Mouse (Mus musculus) cerebellum, postnatal 36 days (tissue): ENCODE results near the gene Rbm8a.

Source experiments
- DNase-seq, 2 experiments: peaks; one replicate each; pipeline ENCODE4 v3.0.0; 2021 to 2022; ENCODE audit warnings: mixed read lengths in 2 of 2

The Rbm8a gene

DNA sequence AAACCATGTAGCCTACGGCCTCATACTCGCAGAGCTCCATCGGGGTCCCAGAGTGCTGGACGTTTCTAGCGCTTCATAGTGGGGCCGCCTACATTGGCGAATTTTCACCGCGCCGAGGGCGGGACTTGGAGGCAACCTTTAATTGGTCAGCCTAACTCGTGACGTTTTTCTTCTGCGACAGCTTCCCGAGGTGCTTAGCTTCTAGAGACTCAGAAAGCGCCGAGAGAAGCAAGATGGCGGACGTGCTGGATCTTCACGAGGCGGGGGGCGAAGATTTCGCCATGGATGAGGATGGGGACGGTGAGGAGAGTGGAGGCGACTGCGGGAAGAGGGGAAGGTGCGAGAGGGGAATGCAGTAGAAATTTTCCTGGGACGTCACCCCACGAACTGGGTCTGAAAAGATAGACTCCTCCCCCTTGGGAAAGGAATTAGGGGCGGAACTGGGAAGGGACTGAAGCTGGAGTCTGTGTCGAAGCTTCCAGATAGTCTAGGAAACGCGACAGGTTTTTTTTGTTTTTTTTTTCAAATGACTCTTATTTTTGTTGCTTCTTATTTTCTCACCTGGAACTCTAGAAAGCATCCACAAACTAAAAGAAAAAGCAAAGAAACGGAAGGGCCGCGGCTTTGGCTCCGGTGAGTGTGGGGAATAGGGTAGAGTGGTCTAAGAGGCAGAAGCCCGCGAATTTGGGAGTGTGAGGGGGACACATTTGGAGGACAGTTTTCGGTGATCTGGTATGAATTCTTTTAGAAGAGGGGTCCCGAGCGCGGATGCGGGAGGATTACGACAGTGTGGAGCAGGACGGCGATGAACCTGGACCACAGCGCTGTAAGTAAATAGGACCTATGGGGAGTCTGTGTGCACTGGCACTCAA is at the start of gene Rbm8a:
TSS of gene Rbm8a (plus strand) at position 205 of the 872 bp plus-strand sequence.
- DNase-seq, result peak; percentile 95 to 98

- no peak for DNase-seq
These were observed 48.6 kb upstream of the Rbm8a start for GRCm38 (mm10) chr3:96581141-96581540.

GRCm38 (mm10) chr3:96581771-96582515 is 47.8 kb upstream of the Rbm8a start:
- no peak for DNase-seq

DNA sequence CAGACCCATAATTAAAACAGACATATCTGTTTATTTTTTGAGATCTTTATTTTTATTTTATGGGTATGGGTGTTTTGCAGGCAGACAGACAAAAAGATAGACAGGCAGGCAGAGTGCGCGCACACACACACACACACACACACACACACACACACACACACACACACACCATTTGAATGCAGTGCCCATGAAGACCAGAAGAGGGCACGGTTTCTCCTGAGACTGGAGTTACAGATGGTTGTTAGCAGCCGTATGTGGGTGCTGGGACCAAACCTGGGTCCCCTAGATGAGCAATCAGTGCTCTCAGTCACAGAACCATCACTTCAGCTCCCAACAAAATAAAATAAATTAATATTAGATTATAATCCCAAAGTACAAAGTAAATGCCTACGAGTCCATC is 46.3 kb upstream of the Rbm8a start:
- DNase-seq, result no peak

DNA sequence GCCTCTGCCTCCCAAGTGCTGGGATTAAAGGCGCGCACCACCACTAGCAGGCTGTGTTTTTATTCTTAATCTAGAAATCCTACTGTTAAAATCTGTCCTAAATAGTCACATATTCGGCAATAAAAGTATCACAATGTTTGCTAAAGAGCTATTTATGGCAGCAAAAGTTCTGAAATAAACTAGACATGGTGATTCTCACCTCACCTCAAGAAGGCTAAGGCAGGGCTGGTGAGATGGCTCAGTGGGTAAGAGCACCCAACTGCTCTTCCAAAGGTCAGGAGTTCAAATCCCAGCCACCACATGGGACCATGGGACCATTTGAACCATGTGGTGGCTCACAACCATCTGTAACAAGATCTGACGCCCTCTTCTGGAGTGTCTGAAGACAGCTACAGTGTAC is 39.1 kb upstream of the Rbm8a start:
- no peak for DNase-seq

- peak; percentile 28 to 39 for DNase-seq
These were observed 36.4 kb upstream of the Rbm8a start for GRCm38 (mm10) chr3:96593374-96593773.

- DNase-seq, result peak; percentile 96 to 97
These were observed 35.8 kb upstream of the Rbm8a start, which contains the start of gene Polr3gl for GRCm38 (mm10) chr3:96593790-96594560. Gene Polr3gl, minus strand, starts transcription at chr3:96594181.

DNA sequence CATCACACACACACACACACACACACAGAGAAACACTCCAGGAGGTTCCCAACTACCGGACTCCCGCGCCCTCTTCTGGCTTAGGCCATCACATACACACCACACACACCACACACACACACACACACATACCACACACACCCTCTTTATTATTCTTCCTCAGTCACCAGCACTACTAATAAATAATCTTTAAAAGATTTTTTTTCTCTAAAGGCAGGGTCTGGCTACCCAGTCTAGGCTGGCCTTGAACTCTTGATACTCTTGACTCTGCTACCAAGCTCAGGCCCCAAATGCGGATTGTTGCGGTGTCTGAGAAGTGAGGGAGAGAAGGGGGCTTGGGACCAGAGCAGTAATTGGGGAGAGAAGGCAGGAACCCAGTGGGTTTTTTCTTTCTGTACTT is 34.9 kb upstream of the Rbm8a start:
- DNase-seq, result no peak

- DNase-seq, result peak; percentile 41 to 52
These were observed 34.1 kb upstream of the Rbm8a start for GRCm38 (mm10) chr3:96595661-96596060.

DNA sequence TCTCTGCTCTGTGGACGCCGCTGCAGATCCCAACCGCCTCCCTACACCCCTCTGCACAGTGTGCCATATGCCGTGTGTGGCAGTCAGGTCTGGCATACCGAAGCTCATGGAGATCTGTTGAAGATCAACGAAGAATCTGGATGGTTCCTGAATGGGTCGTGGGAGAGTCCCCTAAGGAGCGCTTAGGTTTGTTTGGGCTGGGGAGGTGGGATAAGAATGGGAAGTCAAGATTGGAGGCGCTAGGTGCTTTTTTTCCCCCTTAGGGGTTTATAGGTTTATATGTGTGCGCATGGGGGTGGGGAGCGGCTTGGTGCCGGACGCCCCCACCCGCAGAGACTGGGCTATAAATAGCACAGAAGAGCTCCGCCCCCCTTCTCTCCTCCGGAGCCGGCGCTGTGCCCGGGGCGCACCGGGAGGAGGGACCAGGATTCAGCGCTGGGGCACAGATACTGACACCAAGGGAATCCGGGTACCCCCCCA is 33.5 kb upstream of the Rbm8a start, which contains the start of gene Ankrd34a:
TSS of gene Ankrd34a (plus strand) at position 409 of the 480 bp plus-strand sequence.
- peak; percentile 87 to 91 for DNase-seq

GRCm38 (mm10) chr3:96596855-96597254 is 32.9 kb upstream of the Rbm8a start:
- DNase-seq, result peak in 1 of 2 experiments; percentile 27

DNA sequence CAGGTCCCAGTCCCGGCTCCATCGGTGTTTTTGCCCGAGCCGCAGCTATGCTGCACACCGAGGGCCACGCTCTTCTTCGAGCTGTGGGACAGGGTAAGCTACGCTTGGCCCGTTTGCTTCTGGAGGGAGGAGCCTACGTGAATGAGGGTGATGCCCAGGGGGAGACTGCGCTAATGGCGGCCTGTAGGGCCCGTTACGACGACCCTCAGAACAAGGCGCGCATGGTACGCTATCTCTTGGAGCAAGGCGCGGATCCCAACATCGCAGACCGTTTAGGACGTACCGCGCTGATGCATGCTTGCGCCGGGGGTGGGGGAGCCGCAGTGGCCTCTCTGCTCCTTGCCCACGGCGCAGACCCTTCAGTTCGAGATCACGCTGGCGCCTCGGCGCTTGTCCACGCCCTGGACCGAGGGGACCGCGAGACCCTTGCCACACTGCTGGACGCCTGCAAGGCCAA is 32.3 kb upstream of the Rbm8a start:
- DNase-seq, result peak; percentile 49 to 55

- peak; percentile 59 to 61 for DNase-seq
These were observed 31.3 kb upstream of the Rbm8a start for GRCm38 (mm10) chr3:96598156-96599068.

DNA sequence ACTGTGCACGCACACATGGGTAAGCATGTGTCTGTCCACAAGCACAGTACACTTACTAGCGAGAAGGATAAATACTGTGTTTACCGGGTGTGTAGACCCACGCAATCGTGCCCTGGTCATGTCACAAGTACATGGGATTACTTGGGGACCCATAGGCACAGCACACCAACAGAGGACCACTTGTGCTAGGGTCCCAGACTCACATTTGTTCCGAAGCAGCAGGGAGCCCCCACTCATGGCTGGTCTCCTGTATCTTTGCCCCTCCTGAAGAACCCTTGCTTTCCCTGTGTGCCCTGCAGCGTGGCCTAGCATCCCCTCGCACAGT is 30.7 kb upstream of the Rbm8a start:
- no peak for DNase-seq

DNA sequence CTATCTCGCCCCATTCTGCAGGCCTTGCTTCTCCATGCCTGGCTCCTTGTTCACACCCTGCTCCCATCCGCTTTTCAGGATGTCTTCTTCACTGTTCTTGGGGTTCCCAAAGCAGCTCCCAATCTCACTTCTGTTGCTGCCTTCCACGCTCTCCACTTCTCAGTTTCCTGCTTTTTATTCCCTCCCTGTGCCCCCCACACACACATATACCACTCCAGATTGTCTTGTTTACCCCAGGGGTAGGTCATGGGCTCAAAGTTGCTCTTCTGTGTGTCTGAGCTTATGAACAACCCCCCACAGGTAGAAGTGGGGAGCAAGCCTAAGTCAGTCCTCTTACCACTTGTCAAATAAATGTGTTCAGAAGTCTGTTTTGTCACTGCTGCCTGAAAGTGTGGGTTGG is 30.3 kb upstream of the Rbm8a start:
- DNase-seq, result no peak

- DNase-seq, result peak; percentile 87 to 89
These were observed 29.0 kb upstream of the Rbm8a start, which contains the start of gene Lix1l for GRCm38 (mm10) chr3:96600639-96601250. Gene Lix1l, plus strand, starts transcription at chr3:96601149.

DNA sequence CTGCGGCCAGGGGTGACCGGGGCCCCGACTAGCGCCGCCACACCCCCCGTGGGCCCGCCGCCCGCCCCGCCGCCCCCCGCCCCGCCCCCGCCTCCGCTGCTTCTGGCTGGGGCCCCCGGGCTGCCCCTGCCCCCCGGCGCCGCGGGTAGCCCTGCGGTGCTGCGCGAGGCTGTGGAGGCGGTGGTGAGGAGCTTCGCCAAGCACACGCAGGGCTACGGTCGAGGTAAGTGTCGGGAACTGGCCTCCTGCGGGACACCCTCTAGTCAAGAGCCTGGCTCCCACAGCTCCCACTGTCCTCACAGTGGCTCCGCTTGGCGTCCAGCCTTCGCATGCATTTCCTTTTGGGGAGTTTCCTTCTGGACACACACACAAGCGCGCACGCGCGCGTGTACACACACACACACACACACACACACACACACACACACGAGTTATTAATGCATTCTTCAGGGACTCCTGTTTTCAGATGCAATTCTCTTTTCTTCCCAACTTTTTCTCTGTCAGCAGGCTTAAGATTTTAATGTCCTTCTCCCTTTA is 28.4 kb upstream of the Rbm8a start:
- peak; percentile 68 to 71 for DNase-seq

GRCm38 (mm10) chr3:96601941-96602703 is 27.6 kb upstream of the Rbm8a start:
- no peak for DNase-seq

GRCm38 (mm10) chr3:96602704-96603084 is 27.0 kb upstream of the Rbm8a start:
- DNase-seq, result no peak

DNA sequence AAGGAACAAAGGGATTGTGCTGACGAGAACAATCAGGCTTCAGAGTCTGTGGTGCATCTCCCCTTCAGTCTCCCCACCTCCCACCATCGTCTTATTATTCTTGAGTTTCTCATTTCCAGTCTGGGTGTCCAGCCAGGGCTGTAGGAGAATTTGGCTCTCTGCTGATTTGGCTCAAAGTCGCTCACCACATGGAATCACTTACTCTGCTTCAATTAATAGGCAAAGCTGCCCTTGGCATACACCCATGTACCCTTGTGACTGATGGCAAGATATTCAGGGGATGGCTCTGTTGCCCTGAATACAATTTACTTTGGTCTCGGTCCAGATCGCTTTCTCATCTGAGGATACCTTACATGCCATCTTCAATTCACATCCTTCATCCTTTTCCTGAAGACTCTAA is 26.4 kb upstream of the Rbm8a start:
- DNase-seq, result peak; percentile 42 to 59
